Mouse (Mus musculus) forelimb bud, embryonic 11.5 days (tissue): ENCODE data around the gene Nebl.
"Not testable (repeated sequence)": the region's sequence is repeated elsewhere in the genome, so short reads cannot be mapped to it uniquely, and the experiment has no call there.

Source experiments
- DNase-seq: peaks from one replicate; pipeline ENCODE4 v3.0.0-alpha.2; 2012; ENCODE audit warnings: low read depth, low spot score

Gene Nebl

GRCm38 (mm10) chr2:17405899-17406531 lies 325.2 kb downstream of the Nebl start:
- no peak for DNase-seq

GRCm38 (mm10) chr2:17402511-17402910 lies 328.8 kb downstream of the Nebl start:
- no peak for DNase-seq

- DNase-seq, result no peak
These were observed 335.0 kb downstream of the Nebl start for GRCm38 (mm10) chr2:17396235-17396634.

DNA sequence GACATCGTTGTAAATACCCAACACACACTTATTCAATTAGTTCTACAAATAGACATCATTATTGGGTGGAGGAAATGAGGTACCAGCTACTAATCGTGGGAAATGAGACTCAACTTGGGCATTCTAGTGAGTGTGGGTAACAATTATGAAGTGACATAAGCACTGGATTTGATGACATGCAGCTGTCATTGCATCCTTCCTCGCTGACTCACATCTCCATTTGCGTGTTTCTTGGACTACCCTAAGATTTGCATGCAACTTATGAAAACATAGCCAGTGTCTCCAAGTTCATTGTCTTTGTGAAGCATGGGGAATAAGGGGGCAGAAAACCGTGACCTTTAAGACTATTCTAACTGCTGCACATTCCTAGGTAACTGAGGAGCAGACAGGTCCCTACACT lies 339.9 kb downstream of the Nebl start:
- no peak for DNase-seq

DNA sequence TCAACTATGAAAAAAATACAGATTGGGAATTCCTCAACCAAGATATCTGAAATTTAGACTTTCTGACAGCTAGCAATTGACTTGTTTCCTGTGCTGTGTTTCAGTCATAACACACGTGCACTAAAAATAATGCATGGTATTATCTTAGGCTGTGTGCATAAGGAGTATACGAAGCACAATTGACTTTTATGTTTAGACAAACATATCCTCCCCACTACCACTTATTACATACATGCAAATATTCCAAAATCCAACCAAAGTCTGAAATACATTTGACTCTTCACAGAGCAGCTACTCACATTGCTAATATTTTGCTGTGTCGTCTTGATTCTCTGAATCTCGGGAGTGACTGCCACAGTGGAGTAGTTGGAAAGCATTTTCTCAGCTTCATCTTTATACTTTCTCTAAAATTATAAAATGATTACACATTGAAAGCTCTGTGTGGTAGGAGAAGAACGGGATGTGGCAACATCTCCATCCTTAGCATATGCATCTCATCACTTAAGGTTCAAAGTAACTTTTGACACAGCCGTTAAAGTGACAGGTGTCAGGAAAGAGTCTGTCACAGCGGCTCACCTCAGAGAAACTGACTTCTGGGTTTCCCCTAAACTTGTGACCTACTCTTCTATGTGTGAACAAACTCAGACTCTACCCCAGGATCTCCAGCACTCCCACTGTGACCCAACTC lies 340.6 kb downstream of the Nebl start:
- DNase-seq, result no peak

DNA sequence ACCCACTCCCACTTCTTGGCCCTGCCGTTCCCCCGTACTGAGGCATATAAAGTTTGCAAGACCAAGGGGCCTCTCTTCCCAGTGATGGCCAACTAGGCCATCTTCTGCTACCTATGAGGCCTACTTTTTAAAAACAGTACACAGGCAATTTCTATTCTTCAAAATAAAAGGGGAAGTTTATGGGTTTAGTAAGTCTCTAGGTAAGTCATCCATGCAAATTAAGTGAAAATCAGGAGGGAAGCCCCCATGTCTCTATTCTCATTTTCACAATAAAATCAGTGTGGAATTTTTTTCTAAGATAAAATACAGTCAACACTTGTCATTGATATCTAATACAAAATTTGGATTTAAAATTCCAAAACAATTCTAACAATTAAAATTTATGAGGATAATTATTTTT lies 341.4 kb downstream of the Nebl start:
- DNase-seq, result no peak

DNA sequence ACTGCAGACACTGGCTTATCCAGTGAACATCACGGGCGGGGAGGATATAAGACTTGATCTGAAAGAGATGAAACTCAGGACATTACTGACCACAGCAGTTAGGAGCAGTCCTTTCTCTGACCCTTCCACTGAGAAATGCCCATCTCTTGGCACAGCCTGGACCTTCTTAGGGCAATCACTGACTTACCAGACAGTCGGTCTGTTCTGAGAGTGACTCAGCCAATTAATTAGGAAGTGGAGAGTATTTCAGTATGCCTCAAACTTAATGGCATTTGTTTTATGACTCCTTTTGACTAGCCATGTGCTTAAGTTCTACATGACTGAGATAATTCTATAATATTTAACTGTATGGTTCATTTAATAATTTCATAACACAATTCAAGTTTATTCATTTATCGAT lies 341.9 kb downstream of the Nebl start:
- no peak for DNase-seq

- DNase-seq, result no peak
These were observed 349.0 kb downstream of the Nebl start for GRCm38 (mm10) chr2:17382227-17382626.

- DNase-seq, result no peak
These were observed 355.3 kb downstream of the Nebl start for GRCm38 (mm10) chr2:17375916-17376315.

GRCm38 (mm10) chr2:17365671-17366070 lies 365.6 kb downstream of the Nebl start:
- no peak for DNase-seq

GRCm38 (mm10) chr2:17364971-17365548 lies 366.2 kb downstream of the Nebl start:
- DNase-seq, result no peak

DNA sequence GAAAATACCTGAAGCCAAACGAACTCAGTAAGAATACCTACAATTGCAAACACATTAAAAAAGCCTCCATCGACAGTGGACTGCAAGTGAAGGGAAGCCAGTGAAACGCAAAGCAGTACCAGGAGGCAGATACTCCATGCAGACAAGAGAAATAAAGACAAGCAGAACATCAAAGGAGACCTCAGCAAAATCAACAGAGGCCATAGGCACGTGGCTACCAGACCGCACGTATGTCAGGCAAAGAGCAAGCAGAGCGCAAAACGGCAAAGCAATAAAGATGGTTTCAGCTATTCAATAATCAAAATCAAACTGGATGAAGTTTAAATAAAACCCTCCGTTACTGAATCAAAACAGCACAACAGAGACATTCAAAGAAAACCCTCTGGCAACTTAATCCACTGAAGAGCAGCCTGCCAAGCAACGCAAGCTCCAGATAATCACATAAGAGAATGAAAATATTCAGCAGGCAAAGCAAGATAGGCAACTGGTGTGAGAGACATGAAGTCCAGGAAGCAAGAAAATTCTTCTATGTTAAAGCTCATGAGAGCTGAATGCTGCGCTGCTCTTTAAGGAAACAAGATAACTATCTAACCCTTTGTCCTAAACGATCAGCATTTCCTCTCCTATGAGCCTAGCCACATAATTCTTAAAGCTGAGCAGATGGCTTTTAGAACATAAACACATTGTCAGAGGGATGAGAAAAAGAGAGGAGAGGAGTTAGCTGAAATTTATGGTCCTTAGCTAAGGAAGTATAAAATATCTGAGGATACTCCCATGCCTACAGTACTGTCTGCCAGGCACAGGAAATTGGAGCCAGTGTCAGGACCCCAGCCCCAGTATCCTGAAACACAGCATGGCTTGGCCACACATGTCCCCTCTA lies 367.7 kb downstream of the Nebl start:
- DNase-seq, result peak; percentile 8

- DNase-seq, result no peak
These were observed 369.1 kb downstream of the Nebl start for GRCm38 (mm10) chr2:17362181-17362580.

- no peak for DNase-seq
These were observed 386.6 kb downstream of the Nebl start for GRCm38 (mm10) chr2:17344643-17345042.

- DNase-seq, result no peak
These were observed 395.8 kb downstream of the Nebl start for GRCm38 (mm10) chr2:17335451-17335850.

GRCm38 (mm10) chr2:17326590-17326989 lies 404.7 kb downstream of the Nebl start:
- DNase-seq, result no peak

- DNase-seq, result no peak
These were observed 414.4 kb downstream of the Nebl start for GRCm38 (mm10) chr2:17316850-17317249.

DNA sequence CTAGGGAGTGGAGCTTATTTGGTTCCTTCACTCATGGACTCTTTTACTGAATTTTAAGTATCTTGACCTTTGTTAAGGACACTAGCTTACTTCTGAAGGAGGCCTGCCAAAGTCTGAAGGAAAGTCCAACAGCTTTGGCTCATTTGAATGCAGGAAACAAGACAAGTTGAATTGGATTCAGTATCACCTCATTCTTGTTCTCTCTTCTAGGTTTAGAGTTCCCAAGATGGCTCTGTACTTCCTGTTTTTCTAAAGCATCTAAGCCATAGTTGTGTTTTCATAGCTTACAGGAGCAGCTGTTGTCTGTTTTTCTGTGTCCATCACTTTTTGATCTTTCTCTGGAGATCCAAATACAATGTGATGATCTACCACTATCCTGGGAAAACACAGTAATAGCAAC lies 429.9 kb downstream of the Nebl start:
- DNase-seq, result no peak

DNA sequence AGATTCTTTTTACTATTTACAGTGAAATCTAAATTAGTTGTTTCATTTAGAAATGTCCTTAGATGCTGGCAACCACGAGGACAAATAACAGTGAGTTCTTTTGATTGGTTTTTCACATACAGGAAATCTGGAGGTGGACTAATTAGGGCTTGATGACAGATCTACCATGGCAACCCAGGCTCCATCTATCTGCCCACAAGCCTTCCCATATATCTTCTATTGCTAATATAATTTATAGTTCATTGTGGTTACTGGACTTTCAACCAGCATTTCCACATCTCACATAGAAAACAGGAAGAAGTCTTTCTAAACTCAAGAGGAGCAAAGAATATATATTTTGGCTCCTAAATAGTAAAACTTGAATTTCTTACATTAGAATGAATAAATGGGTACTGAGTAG lies 433.8 kb downstream of the Nebl start:
- DNase-seq, result no peak

- DNase-seq, result not testable (repeated sequence)
These were observed 436.0 kb downstream of the Nebl start for GRCm38 (mm10) chr2:17295257-17295656.
